Mouse (Mus musculus) small intestine, adult 2 months (tissue): Measurements from ENCODE around the gene Cdc42ep1.

Experiments used
- CTCF ChIP-seq: fragments of 200-500 bp; IDR thresholded peaks from 2 replicates; pipeline ENCODE4 v1.5.1; 2012; ENCODE audit warnings: low read depth, mild to moderate bottlenecking, control low read depth, inconsistent platforms, low read length, moderate library complexity, mixed read lengths; ENCODE audit not compliant: insufficient replicate concordance, insufficient read length; ENCODE audit errors: extremely low read depth
- POLR2A ChIP-seq: fragments of 200-500 bp; IDR thresholded peaks from 2 replicates; pipeline ENCODE4 v1.6.1; 2012; ENCODE audit warnings: low read depth, mild to moderate bottlenecking, control low read depth, inconsistent platforms, low read length, moderate library complexity

DNA sequence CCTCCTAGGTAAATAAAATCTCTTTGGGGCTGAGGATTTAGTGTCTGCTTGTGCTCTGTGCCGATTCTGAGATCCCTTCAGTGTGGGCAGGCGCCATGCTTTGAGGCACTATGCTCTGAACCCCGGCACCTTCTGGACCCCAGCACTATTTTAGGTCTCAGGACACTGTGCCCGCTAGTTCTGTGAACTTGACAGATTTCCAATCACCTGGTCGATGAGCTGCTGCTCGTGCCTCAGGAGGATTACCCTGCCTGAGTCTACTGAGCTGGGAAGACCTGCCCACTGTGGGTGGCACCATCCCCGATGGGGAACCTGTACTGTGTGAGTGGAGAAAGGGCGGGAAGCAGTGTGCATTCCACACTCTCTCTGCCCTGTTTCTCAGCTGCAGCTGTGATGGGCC is 32.6 kb downstream of the Cdc42ep1 start:
- TF ChIP-seq POLR2A (no peak), CTCF (no peak)
